Mouse (Mus musculus): Measurements from ENCODE around the gene St6galnac6. TPM values are rescaled to one million over a fixed set of nuclear protein-coding genes. Genes with fewer than 3 reads are reported as not detected.

Gene St6galnac6
- polyA plus RNA-seq, 2 experiments from 2014 or later = 2.5 to 3.4 TPM

DNA sequence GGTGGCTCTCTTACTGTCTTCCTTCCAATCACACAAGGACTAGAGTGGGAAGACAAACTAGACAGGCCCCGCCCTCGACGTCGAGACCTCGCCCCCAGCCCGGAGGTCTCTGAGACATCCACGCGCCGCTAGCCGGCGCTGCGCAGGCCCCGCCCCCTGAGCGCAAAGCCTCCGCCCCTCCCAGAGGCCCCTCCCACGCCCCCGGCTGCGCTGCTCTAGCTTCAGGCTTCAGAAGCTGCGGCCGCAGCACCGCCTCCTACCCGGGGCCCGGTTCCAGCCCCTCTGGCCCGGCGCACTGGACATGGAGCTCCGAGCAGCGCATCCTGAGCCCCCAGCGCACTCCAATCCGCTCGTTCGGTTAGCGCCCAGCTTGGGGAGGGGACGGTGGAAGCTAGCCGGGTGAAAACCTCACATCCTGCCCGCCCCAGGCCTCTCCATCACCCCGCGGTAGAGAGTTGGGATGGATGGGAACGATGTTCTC lies 12.6 kb upstream of the St6galnac6 start, which contains the start of gene St6galnac4:
Gene St6galnac4 (plus strand): TSS at position 225 of the 481 bp plus-strand sequence.
- ATAC-seq = peak; percentile 70

- peak; percentile 58 for ATAC-seq
These were observed 11.7 kb upstream of the St6galnac6 start for GRCm38 (mm10) chr2:32587731-32588321.

GRCm38 (mm10) chr2:32589213-32589795 lies 10.2 kb upstream of the St6galnac6 start:
- no peak for ATAC-seq

DNA sequence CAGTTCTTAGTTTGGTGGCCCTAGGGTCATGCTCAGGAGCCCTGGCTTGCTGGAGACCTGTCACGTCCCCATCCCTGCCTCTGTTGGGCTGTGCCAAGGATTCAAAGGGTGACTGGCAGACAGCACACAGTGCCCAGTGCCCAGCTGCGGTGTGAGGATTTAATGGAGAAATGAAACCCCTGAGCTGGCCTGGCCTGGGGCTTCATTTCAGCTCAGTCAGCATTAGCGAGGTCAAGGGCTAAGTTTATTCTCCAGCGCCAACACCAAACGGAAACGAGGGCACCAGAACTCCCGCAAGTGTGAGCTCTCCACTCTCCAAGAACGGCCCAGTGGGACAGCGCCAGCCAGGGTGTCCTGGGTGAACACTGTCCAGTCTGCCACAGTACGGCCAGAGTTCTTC lies 9.3 kb upstream of the St6galnac6 start:
- no peak for ATAC-seq

GRCm38 (mm10) chr2:32591249-32591648 lies 8.3 kb upstream of the St6galnac6 start:
- ATAC-seq = no peak

DNA sequence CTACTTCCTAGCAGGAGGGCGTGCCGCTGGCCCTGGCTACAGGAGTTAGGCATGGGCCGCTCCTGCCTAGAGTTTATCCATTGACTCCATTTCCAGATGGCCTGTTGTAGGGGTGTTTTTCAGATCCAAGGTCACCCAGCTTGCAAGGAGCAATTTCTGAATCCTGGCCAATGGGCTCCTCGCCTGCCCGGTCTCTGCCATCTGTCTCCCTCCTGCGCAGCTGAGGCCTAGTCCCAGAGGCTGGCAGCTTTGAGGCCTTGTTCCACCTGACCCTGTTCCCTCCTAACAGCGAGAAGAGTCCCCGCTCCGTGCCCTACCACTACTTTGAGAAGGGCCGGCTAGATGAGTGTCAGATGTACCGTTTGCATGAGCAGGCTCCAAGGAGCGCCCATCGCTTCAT lies 2.8 kb upstream of the St6galnac6 start:
- ATAC-seq = no peak

DNA sequence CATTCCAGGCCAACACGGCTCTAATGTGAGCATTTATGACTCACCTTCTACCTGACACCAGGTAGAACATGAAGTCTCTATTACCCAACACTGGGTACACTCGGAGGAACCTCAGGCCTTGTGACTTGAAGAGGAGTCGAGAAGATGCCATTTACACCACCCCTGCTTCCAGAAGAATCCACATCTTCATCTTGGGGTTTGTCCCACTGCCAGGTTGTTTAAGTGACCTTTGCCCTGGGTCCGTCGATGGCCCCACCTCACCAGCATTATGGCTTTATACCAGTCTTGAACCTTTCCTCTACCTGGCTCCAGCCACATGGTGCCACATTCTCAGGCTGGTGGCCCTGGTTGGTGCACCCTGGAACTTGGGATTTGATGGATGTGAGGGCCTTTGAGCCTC lies 2.3 kb upstream of the St6galnac6 start:
- ATAC-seq = no peak

- no peak for ATAC-seq
These were observed 1.8 kb upstream of the St6galnac6 start for GRCm38 (mm10) chr2:32597699-32598098.

GRCm38 (mm10) chr2:32598506-32598905 lies 1.0 kb upstream of the St6galnac6 start:
- no peak for ATAC-seq

DNA sequence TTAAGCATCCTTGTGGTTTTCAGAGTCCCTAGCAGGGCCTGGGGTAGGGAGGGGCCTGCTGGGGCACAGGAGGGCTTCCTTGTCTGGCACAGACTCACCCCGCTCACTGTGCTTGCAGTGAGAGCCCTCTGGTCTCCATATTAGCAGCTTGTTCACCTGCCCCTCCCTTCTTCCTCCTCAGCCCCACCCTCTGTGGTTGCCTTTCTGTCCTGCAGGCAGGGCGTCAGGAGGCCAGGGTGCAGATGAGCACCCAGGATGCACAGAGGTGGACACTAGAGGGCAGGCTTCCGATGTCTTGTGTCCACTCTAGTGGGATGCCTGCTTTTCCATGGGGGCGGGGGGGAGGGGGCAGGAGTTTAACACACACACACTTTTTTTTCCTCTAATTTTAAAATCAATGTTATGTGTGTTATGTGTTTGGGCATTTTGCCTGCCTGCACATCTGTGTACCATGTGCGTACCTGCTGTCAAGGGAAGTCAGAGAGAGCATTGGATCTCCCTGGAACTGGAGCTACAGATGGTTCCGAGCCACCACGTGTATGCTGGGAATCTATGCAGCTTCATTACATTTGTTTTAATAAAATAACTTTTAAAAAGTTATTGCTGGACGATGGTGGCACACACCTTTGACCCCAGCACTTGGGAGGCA lies 2.0 kb downstream of the St6galnac6 start:
- peak; percentile 68 for ATAC-seq

GRCm38 (mm10) chr2:32602600-32603054 lies 3.1 kb downstream of the St6galnac6 start:
- ATAC-seq = peak; percentile 41

DNA sequence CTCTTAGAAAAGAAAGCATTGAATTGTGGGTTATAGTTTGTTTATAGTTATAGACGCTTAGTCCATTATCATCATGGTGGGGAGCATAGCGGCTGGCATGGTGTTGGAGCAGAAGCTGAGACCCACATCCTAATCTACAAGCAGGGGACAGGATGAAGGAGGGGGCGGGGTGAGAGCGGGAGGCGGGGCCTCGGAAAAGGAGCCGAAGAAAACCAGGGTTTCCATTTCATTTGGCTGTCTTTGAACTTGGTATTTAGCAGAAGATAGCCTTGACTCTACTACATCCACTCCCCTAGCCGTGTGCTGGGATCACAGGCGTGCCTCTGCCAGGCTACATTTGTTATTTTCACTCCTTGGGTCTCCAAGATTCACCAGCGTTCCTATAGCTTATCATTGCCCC lies 5.1 kb downstream of the St6galnac6 start:
- ATAC-seq = no peak

DNA sequence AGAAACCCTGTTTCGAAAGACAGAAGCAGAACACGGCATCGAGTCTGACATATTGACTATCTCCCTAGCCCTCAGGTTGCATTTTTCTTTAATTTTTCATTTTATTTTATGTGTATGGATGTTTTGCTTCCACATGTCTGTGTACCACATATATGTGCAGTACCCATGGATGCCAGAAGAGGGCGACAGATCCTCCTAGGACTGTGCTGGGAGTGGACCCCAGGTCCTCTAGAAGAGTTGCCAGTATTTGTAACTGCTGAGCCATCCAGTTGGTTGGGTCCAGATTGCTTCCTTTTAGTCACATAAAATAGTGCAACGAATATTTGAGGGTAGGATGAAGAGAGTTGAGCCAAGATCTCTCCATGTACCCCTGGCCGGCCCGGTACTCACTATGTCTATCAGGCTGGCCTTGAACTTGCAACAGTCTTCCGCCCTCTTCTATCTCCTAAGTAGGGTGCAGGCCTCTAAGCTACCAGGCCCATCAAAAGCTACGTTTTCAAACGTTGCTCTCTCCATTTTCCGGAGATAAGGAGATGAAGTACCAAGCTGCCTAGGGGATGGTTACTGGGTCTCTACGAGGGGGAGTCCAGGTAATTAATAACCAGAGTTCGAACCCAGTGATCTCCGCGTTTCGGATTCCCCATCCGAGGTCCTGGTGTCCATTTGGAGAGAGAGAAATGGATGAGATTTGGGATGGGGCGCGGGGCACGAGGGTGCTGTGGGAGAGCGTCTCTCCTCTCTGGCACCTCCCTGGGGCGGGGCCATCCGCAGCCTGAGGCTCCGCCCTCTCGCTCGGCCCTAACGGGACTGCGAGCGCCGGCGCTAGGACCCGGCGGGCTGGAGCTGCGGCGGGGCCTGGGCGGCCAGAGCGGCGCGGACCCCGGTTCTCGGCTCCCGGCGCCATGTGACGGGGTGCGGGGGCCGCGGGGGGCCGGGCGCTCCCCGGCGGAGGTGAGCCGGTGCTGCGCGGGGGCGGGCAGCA lies 6.9 kb downstream of the St6galnac6 start:
- ATAC-seq = peak; percentile 26

DNA sequence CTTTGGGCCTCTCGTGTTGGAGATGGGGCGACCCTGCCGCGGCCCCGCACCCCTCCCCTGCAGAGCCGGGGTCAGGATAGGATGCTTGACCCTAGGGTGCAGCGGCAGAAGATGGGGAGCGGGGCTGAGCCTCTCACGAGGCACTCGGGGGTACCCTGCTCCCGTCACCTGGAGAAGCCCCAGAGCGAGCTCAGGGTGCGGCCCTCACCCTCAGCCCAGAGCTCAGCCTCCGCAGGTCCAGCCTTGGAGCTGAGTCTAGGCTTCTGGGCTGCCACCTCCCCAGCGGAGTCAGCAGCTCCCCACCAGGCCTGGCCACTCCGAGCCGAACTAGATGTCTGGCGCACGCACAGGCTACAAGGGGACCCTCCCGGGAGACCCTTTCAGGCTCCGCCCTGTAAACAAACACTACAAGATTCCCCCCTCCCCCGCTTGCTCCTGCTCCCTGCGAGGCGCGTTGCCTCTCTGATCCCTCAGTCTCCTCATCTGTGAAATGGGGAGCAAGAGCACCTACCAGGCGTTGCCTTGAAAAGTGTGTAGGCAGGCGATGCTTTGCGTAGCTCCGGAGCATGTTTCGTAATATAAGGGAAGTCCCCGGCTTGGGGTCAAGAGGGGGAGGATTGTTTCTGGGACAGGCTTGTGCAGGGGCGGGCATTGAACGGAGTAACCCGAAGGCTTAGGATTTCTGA lies 7.9 kb downstream of the St6galnac6 start:
- peak; percentile 58 for ATAC-seq

DNA sequence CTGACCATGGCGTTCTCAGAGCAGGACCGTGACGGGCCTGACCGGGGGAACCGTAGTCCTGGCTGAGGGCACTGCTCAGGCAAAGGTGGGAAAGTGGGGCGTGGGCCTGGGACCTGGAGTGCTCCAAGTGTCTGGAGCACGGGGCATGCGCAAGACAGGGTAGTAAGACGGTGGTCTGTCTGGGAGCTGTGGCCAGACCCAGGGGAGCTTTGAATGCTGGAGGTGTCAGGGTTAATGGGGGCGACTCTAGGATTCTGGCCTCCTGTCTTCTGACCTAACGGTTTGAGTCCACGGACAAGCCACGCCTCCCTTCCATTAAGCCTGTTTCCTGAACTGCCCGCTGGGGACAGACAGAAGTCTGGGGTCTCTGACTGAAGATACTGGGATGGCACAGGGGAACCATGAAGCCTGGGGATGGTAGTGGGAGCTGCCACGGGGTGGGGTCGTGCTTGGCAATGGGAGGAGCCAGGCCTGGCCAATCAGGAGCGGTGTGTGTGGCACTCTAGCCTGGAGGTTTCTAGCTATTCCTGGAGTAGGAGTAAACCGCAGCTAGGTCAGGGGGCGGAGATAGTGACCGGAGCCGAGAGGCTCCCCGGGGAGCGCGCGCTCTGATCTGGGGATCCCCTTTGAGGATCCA lies 8.8 kb downstream of the St6galnac6 start:
- no peak for ATAC-seq

DNA sequence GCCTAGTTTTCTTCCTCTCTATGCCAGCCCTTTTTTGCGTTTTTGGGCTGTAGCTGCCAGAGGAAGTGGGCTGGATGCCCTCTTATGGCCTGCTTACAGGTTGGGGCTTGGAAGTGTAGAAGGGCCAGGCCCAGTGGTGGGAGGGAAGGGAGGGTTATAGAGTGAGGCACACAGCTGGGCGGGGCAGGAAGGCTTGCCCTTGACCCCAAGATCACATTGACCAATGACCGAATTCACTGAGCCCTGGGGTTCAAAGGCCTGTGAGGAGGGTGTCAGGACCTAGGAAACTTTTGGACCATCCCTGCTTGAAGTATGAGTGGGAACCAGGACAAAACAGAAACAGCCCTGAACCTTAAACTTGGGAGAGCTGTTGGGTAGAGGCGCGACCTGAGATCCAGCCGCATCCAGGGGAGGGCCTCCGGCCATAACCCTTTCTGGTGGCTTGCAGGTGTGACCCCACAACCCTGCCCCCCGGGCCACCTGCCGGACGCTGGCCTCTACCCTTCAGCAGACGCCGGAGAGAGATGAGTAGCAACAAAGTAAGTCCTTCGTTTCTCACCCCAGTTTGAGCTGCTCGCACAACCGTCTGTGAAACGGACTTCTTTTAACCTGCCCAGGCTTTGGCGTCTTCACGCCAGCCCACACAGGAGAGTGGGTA lies 9.4 kb downstream of the St6galnac6 start:
- ATAC-seq = no peak

GRCm38 (mm10) chr2:32610610-32611229 lies 11.2 kb downstream of the St6galnac6 start:
- ATAC-seq = no peak

- ATAC-seq = no peak
These were observed 12.8 kb downstream of the St6galnac6 start for GRCm38 (mm10) chr2:32612274-32612673.

GRCm38 (mm10) chr2:32617109-32617508 lies 17.6 kb downstream of the St6galnac6 start:
- ATAC-seq = no peak

GRCm38 (mm10) chr2:32617601-32618000 lies 18.1 kb downstream of the St6galnac6 start:
- no peak for ATAC-seq
